8 mouse cellular contexts compared by ENCODE assay signal in the genomic region with DNA sequence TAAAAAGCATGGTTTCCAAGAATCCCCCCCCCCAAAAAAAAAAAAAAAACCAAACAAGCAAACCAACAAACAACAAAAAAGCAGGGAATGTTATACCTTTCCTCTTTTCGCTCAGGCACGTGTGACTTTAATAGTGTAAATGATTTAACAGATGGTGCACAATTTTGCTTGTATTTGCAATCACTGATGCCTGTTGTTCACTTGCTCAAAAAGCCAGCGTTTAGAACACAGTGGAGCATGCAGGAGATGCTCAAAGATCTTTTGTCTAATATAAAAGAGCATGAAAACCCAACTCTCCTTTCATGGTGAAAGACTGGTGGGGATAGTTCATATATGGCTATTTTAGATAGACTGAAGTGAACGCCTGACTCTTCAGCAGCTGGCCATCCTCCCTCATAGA. TPM values are rescaled to one million over a fixed set of nuclear protein-coding genes. Genes with fewer than 3 reads are reported as not detected.
DNase-seq lines count a peak whose midpoint lies in the region; ATAC-seq lines count a peak whose summit lies in the region.

No protein-coding gene starts in this region.

- peaks cover 8% of the 10 kb centered on the region for H3K4me1 ChIP-seq in kidney, embryonic 16.5 days (ENCODE audit: insufficient read depth, low read length)
- peaks cover 39% of the 10 kb centered on the region for H3K4me1 ChIP-seq in forebrain, embryonic 16.5 days (replicated peaks; ENCODE audit: control insufficient read depth, insufficient read depth, low read length)
- H3K4me1 ChIP-seq in midbrain, embryonic 11.5 days (ENCODE audit: control insufficient read depth, insufficient read depth, low read length), result peaks cover 25% of the 10 kb centered on the region

- H3K4me2 ChIP-seq in kidney, embryonic 16.5 days (replicated peaks; ENCODE audit: low read depth, low read length), result peak overlapping the region; percentile 92
- H3K4me2 ChIP-seq in forebrain, embryonic 16.5 days (ENCODE audit: low read length), result peak overlapping the region; percentile 78
- peak overlapping the region; percentile 47 for H3K4me2 ChIP-seq in midbrain, embryonic 11.5 days

- no peak overlapping the region for H3K9ac ChIP-seq in kidney, embryonic 16.5 days (replicated peaks; ENCODE audit: low read length)
- H3K9ac ChIP-seq in forebrain, embryonic 16.5 days (replicated peaks; ENCODE audit: low read depth, low read length), result peak overlapping the region; percentile 97; the same call in 1 of the 2 replicates
- no peak overlapping the region for H3K9ac ChIP-seq in midbrain, embryonic 11.5 days (ENCODE audit: low read length)

- no peaks in the 10 kb centered on the region for H3K36me3 ChIP-seq in kidney, embryonic 16.5 days (ENCODE audit: insufficient read depth, low read length)
- no peaks in the 10 kb centered on the region for H3K36me3 ChIP-seq in forebrain, embryonic 16.5 days (ENCODE audit: control insufficient read depth, insufficient read depth)
- no peaks in the 10 kb centered on the region for H3K36me3 ChIP-seq in midbrain, embryonic 11.5 days (ENCODE audit: control insufficient read depth, insufficient read depth, low read length)

- H3K27ac ChIP-seq in kidney, embryonic 16.5 days (ENCODE audit: low read length), result no peak overlapping the region
- peak overlapping the region; percentile 99 for H3K27ac ChIP-seq in forebrain, embryonic 16.5 days (ENCODE audit: low read length)
- no peak overlapping the region for H3K27ac ChIP-seq in midbrain, embryonic 11.5 days (ENCODE audit: low read depth, low read length)

- no peak for ATAC-seq in kidney, embryonic 16.5 days (ENCODE audit: low FRiP score, low TSS enrichment)
- ATAC-seq in forebrain, embryonic 16.5 days, result no peak
- ATAC-seq in midbrain, embryonic 11.5 days (ENCODE audit: low FRiP score), result no peak
- no peak for ATAC-seq in activated CD4-positive, CD25-positive, alpha-beta regulatory T cell, adult 4 months
- ATAC-seq in megakaryocyte, adult 5-6 weeks (ENCODE audit: poor library complexity, severe bottlenecking), result no peak

- no peak overlapping the region for H3K4me3 ChIP-seq in kidney, embryonic 16.5 days (ENCODE audit: low read length)
- peak overlapping the region; percentile 99 for H3K4me3 ChIP-seq in forebrain, embryonic 16.5 days (replicated peaks; ENCODE audit: low read length)
- H3K4me3 ChIP-seq in midbrain, embryonic 11.5 days (ENCODE audit: low read depth, low read length), result peak overlapping the region; percentile 97

- 34% methylated on average over 4 of the region's 4 CpGs for WGBS in kidney, embryonic 16.5 days
- WGBS in forebrain, embryonic 16.5 days, result 22% methylated on average over 4 of the region's 4 CpGs
- WGBS in midbrain, embryonic 11.5 days, result 46% methylated on average over 4 of the region's 4 CpGs

- H3K27me3 ChIP-seq in kidney, embryonic 16.5 days (ENCODE audit: insufficient read depth, low read length), result peaks cover 20% of the 10 kb centered on the region; the same call in 1 of the 2 replicates
- H3K27me3 ChIP-seq in forebrain, embryonic 16.5 days (replicated peaks; ENCODE audit: control insufficient read depth, insufficient read depth, low read length), result no peaks in the 10 kb centered on the region
- H3K27me3 ChIP-seq in midbrain, embryonic 11.5 days (ENCODE audit: control insufficient read depth, insufficient read depth, low read length), result no peaks in the 10 kb centered on the region

- H3K9me3 ChIP-seq in kidney, embryonic 16.5 days (ENCODE audit: low read length), result no peaks in the 10 kb centered on the region
- H3K9me3 ChIP-seq in forebrain, embryonic 16.5 days (ENCODE audit: control insufficient read depth, low read length), result no peaks in the 10 kb centered on the region
- no peaks in the 10 kb centered on the region for H3K9me3 ChIP-seq in midbrain, embryonic 11.5 days (ENCODE audit: control insufficient read depth, low read length)

- no peak for DNase-seq in kidney, adult 8-10 months
- peak; percentile 5 for DNase-seq in R1 (ENCODE audit: low read depth, low spot score)
- DNase-seq in midbrain, embryonic 11.5 days (ENCODE audit: low spot score, missing footprints), result peak; percentile 89
- no peak for DNase-seq in thymus, postnatal 14 days

RNA-seq across cellular contexts. Expression of gene Slain1, which starts 0.7 kb away (rescaled TPM):
- polyA plus RNA-seq in kidney, embryonic 16.5 days (2015; fragmentation: Nextera tagmentation; extraction: Ambion mirVana), result 0.71 and 0.99 TPM in 2 replicates
- polyA plus RNA-seq in forebrain, embryonic 16.5 days (2015; fragmentation: Nextera tagmentation; extraction: Ambion mirVana), result 20.6 and 29.6 TPM in 2 replicates
- polyA plus RNA-seq in midbrain, embryonic 11.5 days (2014; fragmentation: Nextera tagmentation; extraction: Ambion mirVana), result 15.9 and 16.0 TPM in 2 replicates
- 10 to 100 TPM; 12.7 to 17.2 TPM for polyA plus RNA-seq in activated CD4-positive, CD25-positive, alpha-beta regulatory T cell, adult 4 months (2017; shearing (Covaris generic))
- 5.0 and 8.2 TPM in 2 replicates for total RNA-seq in megakaryocyte, adult 5-6 weeks (2015)
- 3.0 and 3.5 TPM in 2 replicates for total RNA-seq in megakaryocyte, adult 5-6 weeks (2017)

Comparison
In these comparisons a context has a peak if more than half of its experiments do, and no peak if none do; other contexts are left out.
1. DNase-seq: peak in R1 (single experiment) and midbrain, embryonic 11.5 days (single experiment); none in kidney, adult 8-10 months (0 of 2) and thymus, postnatal 14 days (single experiment).
2. Peak in every context shown above with its lines, with median percentiles within 50 percentile points of each other: H3K4me2 ChIP-seq.